Mouse (Mus musculus) kidney, adult 9 months (tissue): ENCODE measurements around the gene Col6a4.

Experiments
- DNase-seq: peaks from one replicate; pipeline ENCODE4 v3.0.0; 2022

Col6a4 gene

DNA sequence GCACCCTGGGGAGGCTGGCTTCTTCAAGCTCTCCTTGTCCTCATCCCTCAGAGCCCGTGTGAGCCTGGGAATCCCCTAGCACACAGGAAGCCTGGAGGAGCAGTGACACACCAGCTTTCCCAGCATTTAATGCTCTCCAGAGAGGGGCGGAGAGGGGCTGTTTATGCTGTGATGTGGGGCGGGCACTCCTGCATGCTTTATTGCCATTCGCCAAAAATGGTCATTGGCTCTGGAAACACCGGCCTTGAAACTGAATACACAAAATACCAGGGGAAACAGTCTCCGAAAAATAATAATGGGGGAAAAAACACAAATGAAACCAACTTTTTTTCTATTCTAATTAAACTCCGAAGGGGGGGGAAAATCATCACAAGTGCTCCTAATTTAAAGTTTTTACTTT, at the start of gene Col6a4:
TSS of gene Col6a4 (minus strand) at position 101 of the 400 bp plus-strand sequence.
- DNase-seq = no peak

DNA sequence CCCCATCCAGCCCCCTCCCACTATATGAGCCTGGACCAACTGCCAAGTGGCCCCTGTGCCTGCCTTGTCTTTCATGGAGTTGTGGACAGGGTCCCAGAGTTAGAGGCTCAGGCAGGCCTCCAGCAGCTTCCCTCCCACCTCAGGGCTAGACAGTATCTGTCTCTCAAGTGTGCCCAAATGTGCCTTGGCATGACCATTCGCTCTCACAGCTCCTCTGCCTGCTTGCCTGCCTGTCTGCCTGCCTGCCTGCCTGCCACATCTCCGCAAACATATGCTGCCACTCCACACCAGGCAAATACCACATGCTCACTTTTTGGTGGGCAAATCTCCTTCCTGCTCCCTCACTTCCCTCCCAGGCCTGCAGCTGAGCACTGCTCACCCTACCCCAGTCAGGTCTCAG, 49.0 kb upstream of the Col6a4 start:
- no peak for DNase-seq

DNA sequence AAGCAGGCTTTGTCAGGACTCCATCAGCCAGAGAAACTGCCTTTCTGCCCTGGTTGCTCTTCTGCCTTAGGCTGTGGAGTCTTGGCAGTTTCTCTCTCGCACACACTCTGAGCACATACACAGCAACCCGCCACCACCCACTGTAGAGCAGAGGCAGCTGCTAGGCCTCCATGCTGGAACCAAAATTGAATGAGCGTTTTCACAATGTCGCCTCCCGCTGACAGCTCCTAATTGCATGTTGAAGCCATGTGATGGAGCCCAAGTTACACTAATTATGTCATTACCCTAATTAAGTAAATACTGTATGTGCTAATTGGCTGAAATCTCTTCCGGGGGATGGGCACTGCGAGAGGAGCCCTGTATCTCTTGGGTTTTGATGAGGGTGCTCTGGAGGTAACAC, 47.6 kb upstream of the Col6a4 start:
- DNase-seq = no peak

DNA sequence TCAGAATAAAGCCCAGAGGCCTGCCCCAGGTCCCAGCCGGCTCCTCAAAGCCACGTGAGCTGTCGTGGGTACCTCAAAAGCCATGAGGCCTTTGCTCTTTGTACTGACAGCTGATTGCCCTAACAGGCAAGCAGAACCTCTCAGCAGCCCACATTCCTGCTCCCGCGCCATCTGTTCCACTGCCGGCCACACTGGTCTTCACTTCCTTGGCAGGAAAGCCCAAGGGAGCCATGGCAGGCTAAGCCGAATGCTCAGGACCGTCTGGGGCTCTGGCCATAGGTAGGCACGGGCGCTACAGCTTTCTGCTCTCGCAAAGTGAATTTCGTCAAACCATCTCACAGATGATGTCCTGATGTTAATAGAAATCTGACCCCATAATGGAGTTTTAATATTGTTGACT, 45.4 kb upstream of the Col6a4 start:
- no peak for DNase-seq

DNA sequence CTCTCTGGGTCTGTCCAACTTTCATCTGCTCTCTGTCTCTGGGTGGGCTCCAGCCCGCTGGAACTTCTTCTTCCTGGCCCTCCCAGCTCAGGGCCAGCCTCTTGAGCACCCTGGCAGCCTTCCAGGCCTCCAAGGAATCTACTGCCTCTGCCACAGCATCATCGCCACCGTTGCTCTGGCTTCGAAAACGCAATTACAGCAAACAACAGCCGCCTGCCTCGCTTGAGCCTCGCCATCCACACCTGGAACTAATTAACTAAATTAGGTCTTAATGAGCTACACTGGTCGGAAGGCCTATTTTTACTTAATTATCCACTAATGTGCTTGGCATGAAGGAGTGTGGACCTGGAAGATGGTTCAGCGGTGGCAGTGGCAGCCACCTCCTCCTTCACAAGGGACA, 43.2 kb upstream of the Col6a4 start:
- no peak for DNase-seq

DNA sequence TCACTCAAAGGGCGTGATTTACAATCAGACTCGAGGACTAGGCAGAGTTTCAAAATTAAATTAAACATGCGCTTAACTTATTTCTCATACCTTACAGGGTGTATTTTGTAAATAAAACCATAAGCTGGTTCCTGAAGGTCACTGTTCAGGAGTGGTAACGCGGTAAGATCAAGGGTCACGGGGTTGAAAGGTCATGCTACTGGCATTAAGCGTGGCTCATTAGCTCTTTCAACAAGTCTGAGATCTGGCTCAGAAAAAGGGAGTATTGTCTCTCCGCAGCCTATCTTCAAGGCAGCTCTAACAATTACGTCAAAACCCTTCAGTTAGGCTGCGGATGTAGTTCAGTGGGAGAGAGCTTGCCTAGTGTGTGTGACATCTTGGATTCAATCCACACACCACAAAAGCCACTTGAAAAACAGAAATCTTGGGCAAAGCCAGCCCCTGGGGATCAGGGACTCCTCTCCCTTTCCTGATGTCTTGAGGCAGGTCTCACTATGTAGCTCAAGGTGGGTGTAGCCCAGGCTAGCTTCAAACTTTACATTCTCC, 41.2 kb upstream of the Col6a4 start:
- no peak for DNase-seq

DNA sequence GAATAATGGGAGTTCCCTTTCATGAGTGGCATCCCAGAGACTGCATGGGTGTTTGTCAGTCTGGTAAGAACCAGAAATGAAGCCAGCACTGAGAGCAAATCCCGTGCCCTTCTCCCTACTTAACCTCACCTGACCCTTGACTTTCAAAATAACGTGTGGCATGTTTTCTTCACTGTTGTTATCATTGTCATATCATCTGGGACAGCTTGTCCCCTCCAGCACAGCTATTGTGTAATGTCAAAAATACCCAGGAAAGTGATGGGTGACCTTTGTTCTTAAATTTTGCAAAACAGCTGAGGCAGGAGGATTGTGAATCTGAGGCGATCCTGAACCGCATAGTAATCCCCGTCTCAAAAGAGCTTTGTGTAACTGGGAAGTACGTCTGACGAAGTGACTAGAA, 33.7 kb upstream of the Col6a4 start:
- DNase-seq = no peak

DNA sequence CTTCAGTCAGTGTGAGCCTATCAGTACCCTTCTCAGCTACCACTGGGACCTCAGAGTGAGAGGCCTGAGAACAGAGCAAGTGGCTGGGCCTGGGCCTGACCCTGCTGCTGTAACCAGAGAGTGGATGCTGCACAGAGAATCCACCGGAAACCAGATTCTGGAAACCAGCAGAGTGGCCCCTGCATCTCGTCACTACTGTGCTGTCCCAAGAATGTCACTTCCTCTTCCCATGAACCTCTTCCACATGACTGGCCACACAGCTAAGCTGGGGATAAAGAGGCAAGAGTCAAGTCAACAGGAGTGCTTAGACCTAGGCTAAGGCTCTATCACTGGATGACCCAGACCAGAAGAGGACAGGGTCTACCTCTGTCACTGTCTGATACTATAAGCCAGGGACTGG, 32.5 kb upstream of the Col6a4 start:
- no peak for DNase-seq

DNA sequence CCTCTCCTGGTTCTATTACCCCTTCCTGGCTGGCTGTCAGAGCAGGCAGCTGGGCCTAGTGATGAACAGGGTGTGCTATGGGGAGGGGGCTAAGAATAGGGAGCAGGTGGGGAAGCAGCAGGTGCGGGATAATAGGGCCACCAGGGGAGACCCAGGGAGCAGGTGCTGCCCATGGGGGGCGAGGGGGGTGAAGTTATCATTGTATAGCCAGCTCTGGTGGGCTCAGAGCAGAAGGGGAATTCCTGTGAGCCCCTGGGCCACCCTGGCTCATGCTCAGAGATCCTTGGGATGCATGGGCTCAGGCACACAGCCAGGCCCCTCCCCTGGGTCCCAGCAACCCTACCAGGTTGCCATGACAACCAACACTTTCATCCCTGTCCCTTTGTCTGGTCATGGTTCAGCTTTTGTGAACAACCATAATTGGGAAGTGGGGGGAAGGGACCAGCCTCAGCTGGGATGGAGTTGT, 30.2 kb upstream of the Col6a4 start:
- DNase-seq = no peak

DNA sequence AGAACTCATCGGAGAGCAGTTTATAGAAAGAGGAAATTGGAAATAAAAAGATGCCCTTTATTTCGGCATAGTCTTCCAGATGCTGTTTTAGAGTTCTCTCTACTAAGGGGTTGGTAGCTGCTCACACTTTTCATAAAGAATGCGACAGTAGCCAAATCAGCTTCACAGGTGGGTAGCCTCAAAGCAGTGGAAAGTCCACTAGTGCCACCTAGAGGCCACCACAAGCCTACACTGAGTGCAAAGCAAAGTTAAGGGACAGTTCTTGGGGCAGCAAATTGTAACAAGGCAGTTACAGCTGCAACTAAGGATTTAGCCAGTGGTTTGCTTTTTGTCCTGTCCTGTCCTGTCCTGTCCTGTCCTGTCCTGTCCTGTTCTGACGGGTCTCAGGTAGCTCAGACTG, 27.0 kb upstream of the Col6a4 start:
- DNase-seq = peak; percentile 47

DNA sequence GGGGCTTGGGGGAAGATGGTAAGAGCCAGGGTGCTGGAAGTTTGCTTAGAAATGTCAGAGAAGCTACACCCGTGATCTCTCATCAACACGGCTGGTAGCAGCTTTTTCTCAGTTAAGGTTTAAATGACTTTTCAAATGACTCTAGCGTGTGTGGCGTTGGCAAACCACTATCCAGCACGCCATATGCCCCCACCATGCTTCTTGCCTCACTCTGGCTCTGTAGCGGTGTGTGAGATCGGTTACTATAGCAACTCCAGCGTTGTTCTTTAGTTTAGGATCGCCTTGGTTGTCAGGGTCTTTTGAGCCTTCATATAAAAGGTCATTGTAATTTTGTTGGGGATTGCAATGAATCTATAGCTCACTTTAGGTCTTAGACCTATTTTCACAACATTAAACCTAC, 22.5 kb upstream of the Col6a4 start:
- no peak for DNase-seq

DNA sequence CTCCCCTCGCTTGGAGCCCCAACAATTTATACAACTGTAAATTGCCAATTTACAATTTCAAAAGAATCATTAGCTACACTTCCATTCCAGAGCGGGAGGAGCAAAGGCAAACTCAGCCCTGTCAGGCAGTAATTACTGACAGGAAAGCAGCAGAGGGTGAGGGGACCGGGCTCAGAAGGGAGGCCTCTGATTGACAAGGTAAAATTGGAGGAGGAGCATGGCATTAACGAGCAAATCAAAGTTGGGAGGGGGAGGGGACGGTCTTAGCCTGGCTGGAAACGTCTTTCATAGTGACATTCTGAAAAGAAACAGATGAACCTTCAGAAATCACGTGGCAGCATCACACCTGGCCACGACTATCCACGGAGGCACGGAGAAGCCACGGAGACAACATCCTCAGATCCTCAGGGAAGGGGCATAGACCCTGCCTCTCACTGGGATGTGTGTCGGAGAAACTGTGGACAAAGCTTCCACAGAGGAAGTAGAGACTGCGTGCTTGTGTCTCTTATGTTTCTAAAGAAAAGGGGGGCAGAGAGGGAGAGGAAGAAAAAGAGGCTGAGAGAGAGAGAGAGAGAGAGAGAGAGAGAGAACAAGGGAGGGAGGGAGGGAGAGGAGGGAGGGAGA, 19.3 kb upstream of the Col6a4 start:
- DNase-seq = no peak

DNA sequence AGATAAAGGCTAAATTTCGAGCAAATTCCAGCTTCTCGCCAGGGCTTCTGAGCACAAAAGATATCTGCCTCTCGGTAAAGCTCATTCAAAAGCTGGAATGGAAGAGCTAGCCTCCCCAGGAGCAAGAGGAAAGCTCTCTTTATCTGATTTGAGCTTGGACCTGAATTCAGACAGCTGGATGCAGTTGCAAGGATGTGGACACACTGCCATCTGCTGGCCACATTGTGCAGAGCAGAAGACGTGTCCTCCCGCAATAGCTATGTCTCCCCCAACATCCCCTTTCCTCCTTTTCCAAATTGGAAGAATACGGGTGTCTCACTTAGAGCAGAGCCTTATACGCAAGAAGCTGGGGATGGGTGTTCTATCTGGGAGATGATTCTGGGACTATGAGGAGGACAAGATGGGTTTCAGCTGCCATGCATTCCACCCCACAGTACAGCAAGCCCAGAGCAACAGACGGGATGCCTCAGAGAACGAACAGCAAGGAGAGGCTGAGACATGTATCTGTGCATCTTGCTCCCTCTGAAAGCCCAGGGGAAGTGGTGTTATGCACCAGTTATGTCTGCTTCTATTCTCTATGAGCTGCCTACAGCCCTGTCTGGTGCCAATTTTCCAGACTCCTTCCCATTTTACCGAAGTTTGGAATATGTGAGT, 16.3 kb upstream of the Col6a4 start:
- DNase-seq = peak; percentile 67

DNA sequence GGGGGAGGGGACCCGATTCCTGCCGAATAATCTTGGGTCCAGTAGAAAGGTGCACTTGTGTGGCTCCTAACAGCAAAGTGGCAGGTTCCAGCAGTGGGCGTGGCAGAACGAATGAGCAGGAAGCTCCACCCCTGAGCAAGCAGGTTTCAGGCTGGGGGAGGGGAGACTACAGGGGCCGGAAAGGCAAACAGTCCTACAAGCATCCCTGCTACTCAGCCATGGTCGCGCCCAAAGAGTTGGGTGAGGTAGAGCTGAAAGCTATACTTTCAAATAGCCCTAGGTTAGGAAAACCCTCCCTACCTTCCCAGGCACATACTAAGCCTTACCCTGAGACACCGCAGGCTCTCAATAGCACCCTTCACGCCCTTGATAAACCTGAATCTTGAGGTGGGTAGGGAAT, 9.7 kb upstream of the Col6a4 start:
- no peak for DNase-seq

DNA sequence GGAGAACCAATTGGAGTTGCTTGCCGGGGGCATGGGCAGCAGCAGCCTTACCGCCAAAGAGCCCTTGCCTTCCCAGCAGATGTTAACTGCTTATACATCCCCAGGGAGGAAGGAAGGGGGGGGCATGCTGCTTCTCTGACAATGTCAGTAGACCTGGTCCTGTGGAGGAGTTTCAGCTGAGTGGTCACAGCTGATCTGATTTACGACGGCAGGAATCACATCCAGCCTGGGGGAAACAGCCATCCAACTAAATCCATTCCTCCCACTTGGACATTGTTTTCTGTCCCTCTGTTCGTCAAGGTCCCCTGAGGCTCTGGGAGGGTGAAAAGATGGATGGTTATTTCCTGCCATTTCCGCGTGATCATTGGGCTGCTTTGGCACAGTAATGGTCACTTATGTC, 7.8 kb upstream of the Col6a4 start:
- no peak for DNase-seq

DNA sequence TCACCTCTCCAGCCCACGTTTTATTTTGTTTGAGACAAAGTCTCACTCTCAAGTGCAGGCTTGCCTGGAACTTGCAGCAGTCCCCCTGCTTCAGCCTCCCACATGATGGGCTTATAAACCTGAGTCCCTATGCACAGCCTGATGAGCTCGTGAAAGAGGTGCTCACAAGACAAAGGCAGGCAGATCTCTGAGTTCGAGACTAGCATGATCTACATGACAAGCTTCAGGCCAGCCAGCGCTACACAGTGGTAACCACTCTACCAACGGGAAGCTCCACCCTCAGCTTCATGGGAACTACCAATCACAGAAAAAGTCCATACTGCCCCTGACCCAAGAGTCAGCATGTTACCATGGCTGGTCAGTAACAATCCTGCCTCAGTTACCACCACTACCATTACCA, 4.6 kb upstream of the Col6a4 start:
- no peak for DNase-seq

DNA sequence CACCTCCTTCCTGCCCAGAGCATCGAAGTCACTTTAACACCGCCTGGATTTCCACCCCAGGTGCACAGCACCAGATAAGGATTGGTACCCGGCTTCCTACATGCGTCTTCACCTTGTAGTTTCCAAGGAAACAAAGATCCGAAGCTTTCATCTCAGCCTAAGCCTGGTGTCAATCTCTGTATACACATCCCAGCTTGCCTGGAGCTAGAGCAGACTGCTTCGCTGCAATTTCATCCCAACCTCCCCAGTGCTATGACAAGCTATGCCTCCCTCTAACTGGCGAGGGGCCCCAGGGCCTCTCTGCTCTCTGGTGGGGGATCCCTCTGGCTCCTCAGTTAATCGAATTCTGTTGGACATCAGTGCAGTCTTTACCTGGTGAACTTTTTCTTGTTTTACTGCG, 3.7 kb upstream of the Col6a4 start:
- no peak for DNase-seq

DNA sequence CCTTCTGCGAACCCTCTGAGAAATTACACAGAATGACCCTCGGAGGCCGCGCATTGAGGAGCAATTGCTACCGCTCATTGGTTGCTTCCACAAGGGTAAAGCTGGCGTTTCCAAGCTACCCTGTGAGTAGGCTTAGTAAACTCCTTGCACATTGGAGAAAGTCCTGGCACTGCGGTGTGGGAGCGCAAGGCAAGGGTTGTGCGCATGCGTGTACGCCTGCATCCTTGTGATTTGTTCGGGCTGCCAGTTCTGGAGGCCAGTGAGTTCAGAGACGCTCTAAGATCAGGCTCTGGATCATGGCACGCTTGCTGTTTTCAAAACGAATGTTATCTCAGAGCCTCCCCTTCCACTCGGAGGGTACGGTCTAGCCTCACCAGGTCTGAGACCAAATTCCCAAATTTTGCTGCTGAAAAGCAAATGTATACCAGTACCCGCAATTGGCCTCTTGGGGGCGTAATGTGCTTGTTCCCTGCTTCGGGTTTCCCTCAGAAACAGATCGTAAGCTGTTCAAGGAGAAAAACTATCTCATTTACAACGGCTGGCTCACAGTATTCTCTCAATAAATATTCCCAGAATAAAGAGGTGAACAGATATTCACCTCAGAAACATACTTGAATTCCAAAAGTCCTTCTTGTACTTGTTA, 2.9 kb upstream of the Col6a4 start:
- no peak for DNase-seq

DNA sequence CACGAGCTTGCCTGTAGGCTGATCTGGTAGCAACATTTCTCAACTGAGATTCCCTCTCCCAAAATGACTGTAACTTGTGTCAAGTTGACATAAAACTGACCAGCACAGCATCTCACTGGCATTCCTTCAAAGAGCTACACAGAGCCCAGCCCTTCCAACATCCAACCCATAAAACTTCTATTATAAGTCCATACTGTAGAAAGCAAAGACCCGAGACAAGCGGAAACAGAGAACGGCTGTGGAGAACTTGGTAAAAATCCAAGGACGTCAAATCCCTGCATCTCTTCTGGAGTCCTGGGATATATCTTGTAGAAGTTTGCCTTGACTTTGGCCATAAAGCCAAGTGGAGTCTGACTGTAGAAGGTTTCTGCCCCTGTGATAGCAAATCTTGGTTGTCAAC, 15.1 kb downstream of the Col6a4 start:
- peak; percentile 28 for DNase-seq

DNA sequence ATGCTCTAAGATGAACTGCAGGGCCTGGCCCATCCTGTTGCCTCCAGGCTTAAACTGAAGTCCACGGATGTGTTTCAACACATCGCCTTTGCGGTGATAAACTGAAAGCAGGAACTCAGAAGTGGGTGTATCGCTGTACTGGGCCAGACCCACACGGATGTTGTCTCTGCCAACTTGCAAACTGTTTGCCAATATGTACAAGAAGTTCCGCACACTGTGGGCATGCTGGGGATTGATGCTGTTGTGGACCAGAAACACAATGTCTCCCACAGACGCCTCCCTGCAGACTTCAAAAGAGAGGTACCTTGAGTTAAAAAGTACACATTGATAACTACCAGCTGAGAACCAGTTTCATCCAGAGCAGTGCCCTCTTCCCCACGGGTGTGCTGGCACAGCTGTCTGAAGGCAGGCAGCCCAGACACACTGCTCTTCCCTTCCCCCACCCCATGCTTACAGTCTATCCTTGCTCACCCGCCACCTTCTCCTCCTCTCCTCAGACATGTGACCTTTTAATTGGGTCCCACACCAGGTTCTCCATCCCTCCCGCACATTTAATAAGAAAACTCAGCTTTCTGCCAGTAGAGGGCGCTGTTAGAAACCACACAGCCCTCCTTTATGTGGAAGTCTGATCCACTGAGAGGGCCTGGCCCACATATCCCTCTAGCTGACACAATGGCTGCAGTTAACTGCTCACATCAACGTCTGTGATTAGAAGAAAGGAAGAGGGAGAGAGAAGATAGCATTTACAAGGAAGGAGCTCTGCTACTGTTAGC, 16.1 kb downstream of the Col6a4 start:
- peak; percentile 54 for DNase-seq

DNA sequence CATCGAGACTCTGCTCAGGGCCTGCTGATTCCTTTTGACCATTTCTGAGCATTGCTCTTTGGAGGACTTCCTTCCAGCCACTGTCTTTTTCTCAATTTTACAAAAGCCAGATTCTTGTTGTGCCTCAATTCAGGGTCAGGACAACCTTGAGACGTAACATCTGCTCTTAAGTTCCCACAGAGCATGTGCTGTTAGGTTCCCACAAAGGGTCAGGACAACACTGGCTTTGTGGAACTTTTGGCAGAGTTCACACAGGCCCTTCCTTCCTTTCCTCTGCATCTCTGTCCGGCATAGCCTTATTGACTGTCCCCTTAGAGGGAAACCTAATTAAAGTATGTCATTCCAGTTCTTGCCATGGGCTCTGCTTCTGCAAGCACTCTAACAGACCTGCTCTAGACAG, 18.6 kb downstream of the Col6a4 start:
- peak; percentile 27 for DNase-seq

DNA sequence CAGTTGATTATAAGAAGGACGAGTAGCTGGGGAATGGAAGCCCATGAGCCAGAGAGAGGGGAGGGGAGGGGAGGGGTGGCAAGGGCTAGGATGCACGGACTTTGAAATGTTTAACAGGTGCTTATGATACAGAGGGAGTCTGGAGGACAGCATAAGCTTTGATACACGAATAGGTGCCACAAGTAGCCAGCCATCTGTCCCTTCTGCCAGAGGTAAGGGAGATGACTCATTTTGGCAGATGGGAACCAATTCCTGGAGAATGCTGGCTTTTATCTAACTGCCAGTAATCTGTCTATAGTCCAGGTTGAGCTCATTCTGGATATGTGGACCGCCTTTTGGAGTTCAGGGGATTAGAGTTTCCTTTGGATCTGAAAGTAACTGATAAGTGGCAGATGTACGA, 20.3 kb downstream of the Col6a4 start:
- DNase-seq = no peak

DNA sequence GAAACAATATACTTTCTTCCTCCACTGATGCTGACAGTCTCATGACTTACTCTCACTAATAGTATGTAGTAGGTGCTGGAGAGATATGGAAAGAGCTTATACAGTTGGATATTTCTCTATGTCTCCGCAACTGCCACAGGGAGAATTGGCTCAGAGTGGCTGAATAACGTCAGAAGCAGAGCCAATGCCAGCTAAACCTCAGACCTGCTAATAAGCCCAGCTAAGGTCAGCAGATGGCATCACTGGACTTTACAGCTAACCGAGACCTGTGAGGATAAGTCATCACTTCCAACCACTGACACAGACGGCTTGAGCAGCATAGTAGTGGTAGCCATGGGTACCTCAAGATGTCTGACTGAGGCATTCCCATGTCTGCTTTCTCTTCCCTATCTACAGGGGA, 22.6 kb downstream of the Col6a4 start:
- DNase-seq = no peak

DNA sequence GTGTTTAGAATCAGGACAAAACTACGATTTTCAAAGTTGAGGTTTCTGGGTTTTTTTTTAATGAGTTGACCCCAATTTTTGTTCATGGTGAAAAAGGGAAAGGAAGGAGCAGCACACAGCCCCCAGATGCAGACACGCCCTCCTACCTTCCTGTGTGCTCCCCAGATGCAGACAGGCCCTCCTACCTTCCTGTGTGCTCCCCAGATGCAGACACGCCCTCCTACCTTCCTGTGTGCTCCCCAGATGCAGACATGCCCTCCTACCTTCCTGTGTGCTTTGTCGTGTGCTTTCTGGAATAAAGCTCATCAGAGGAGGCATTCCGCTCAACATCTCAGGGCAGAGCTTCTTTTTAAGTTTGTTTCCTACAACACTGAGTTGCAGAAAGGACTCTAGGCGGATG, 24.9 kb downstream of the Col6a4 start:
- DNase-seq = no peak
